Mouse (Mus musculus): ENCODE measurements around the gene Atp6v0e. TPM values are rescaled to one million over a fixed set of nuclear protein-coding genes. Genes with fewer than 3 reads are reported as not detected.
A peak's percentile ranks its signal among the peaks of the same experiment; 100 is the strongest.

The Atp6v0e gene
- 190 and 206 TPM in 2 replicates for total RNA-seq (2012; rRNA removed)
- 403 and 422 TPM in 2 replicates for total RNA-seq (2014; rRNA removed)
- polyA plus RNA-seq (2012; ENCODE audit: insufficient read length, low read depth): 190 and 226 TPM in 2 replicates

GRCm38 (mm10) chr17:26662978-26663683, at the start of gene Atp6v0e:
Gene Atp6v0e, plus strand, starts transcription at chr17:26663231.
- DNase-seq (ENCODE audit: extremely low read depth): peak; percentile 98
- in situ Hi-C loops (cut with MboI; ENCODE audit: low pct_ligation_motif_present, low pct_unique_long_range_greater_than_20kb, low sequenced_read_pairs) (no loop called here), dilution Hi-C loops (cut with MboI; ENCODE audit: extremely low pct_ligation_motif_present, extremely low pct_unique_long_range_greater_than_20kb, low sequenced_read_pairs) (no loop called here)
- TF ChIP-seq RCOR1 (conservative IDR thresholded peaks at IDR 0.05; ENCODE audit: low read depth, low read length) (no peak), KAT2A (IDR thresholded peaks at IDR 0.05; ENCODE audit: insufficient replicate concordance, low read length) (peak; percentile 89; the same call in 1 of the 2 replicates), MYC (IDR thresholded peaks at IDR 0.05; ENCODE audit: low read depth, low read length) (peak; percentile 89; the same call in 1 of the 2 replicates), POLR2A (IDR thresholded peaks at IDR 0.05; ENCODE audit: low read depth, low read length) (peak; percentile 94), HCFC1 (IDR thresholded peaks at IDR 0.05; ENCODE audit: low read depth, low read length) (peak; percentile 92), JUN (IDR thresholded peaks at IDR 0.05; ENCODE audit: insufficient read depth, low read depth, low read length) (no peak), SIN3A (IDR thresholded peaks at IDR 0.05; ENCODE audit: low read length) (peak; percentile 95), POLR2AphosphoS2 (IDR thresholded peaks at IDR 0.05; ENCODE audit: low read depth, low read length) (peak; percentile 94), ZNF384 (IDR thresholded peaks at IDR 0.05; ENCODE audit: low read depth, low read length) (no peak), SMC3 (IDR thresholded peaks at IDR 0.05; ENCODE audit: low read depth, low read length) (peak; percentile 85), JUND (conservative IDR thresholded peaks at IDR 0.05; ENCODE audit: low read depth, low read length) (no peak), TCF12 (IDR thresholded peaks at IDR 0.05; ENCODE audit: low read depth, low read length) (peak; percentile 91), MAFK (IDR thresholded peaks at IDR 0.05; ENCODE audit: insufficient replicate concordance, low read length) (no peak), IRF4 (IDR thresholded peaks at IDR 0.05; ENCODE audit: low read depth, low read length) (peak; percentile 67), CHD1 (IDR thresholded peaks at IDR 0.05; ENCODE audit: low read depth, low read length) (no peak), NRF1 (IDR thresholded peaks at IDR 0.05; ENCODE audit: low read depth, low read length) (peak; percentile 59), RAD21 (IDR thresholded peaks at IDR 0.05; ENCODE audit: low read depth, low read length) (peak; percentile 76), ETS1 (conservative IDR thresholded peaks at IDR 0.05; ENCODE audit: low read depth, low read length) (no peak; the same call in 1 of the 2 replicates), TBP (conservative IDR thresholded peaks at IDR 0.05; ENCODE audit: low read depth, low read length) (peak; percentile 82), USF2 (conservative IDR thresholded peaks at IDR 0.05; ENCODE audit: low read depth, low read length) (no peak), MXI1 (IDR thresholded peaks at IDR 0.05; ENCODE audit: low read depth, low read length) (peak; percentile 88; the same call in 1 of the 2 replicates), BHLHE40 (IDR thresholded peaks at IDR 0.05; ENCODE audit: low read depth, low read length) (peak; percentile 95), ZMIZ1 (IDR thresholded peaks at IDR 0.05; ENCODE audit: low read depth, low read length) (no peak), MEF2A (IDR thresholded peaks at IDR 0.05; ENCODE audit: borderline replicate concordance, low read depth, low read length) (peak; percentile 79), E2F4 (IDR thresholded peaks at IDR 0.05; ENCODE audit: insufficient replicate concordance, low read depth, low read length) (no peak), PAX5 (IDR thresholded peaks at IDR 0.05; ENCODE audit: low read length) (no peak), UBTF (IDR thresholded peaks at IDR 0.05; ENCODE audit: low read depth, low read length) (no peak), NELFE (IDR thresholded peaks at IDR 0.05; ENCODE audit: low read depth, low read length) (peak; percentile 90), EP300 (IDR thresholded peaks at IDR 0.05; ENCODE audit: low read length) (no peak), CHD2 (IDR thresholded peaks at IDR 0.05; ENCODE audit: low read length) (no peak), MAX (IDR thresholded peaks at IDR 0.05; ENCODE audit: low read length) (peak; percentile 89), ELF1 (IDR thresholded peaks at IDR 0.05; ENCODE audit: low read depth, low read length) (peak; percentile 97), MAZ (IDR thresholded peaks at IDR 0.05; ENCODE audit: low read depth, low read length) (no peak), USF1 (IDR thresholded peaks at IDR 0.05; ENCODE audit: low read depth, low read length) (no peak), ZKSCAN1 (IDR thresholded peaks at IDR 0.05; ENCODE audit: borderline replicate concordance, low read depth, low read length) (no peak), GABPA (IDR thresholded peaks at IDR 0.05; ENCODE audit: insufficient replicate concordance, low read depth, low read length) (peak; percentile 56; the same call in 1 of the 2 replicates), ZC3H11A (IDR thresholded peaks at IDR 0.05; ENCODE audit: low read depth, low read length) (peak; percentile 26), CTCF (conservative IDR thresholded peaks at IDR 0.05 in 1 of 2, IDR thresholded peaks at IDR 0.05 in 1 of 2; ENCODE audit: low read depth in 2 of 2, low read length in 2 of 2) (peak; percentile 86 to 97)
- peak within 1 kb of the TSS; percentile 92 for H3K9ac ChIP-seq (ENCODE audit: insufficient read depth, low read depth)
- H3K27me3 ChIP-seq (replicated peaks): no peaks in the 10 kb centered on the region
- H3K9me3 ChIP-seq (replicated peaks; ENCODE audit: low read length): no peaks in the 10 kb centered on the region
- peak within 1 kb of the TSS; percentile 84 for H3K4me2 ChIP-seq (ENCODE audit: insufficient read depth, low read depth, poor library complexity, severe bottlenecking)
- H3K27ac ChIP-seq (ENCODE audit: insufficient read depth, low read depth): no peak within 1 kb of the TSS
- no peaks in the 10 kb centered on the region for H3K79me2 ChIP-seq (replicated peaks; ENCODE audit: control insufficient read depth, extremely low read depth, insufficient read depth, poor library complexity, severe bottlenecking)
- peak within 1 kb of the TSS; percentile 67 to 86 (median 68) for H3K4me3 ChIP-seq (replicated peaks in 1 of 3; ENCODE audit: low read depth in 2 of 3, low read length in 2 of 3, poor library complexity in 1 of 3)
- H3K4me1 ChIP-seq (ENCODE audit: control insufficient read depth in 1 of 2, insufficient read depth in 2 of 2): peaks cover 4 to 25% of the 10 kb centered on the region in 2 experiments
- H3K36me3 ChIP-seq (replicated peaks in 1 of 2; ENCODE audit: control insufficient read depth in 1 of 2, insufficient read depth in 1 of 2, low read length in 1 of 2): peaks cover 0 to 20% of the 10 kb centered on the region in 2 experiments
